Mouse (Mus musculus) neural tube, embryonic 13.5 days (tissue): ENCODE data around the gene Pim3. TPM values are rescaled to one million over a fixed set of nuclear protein-coding genes. Genes with fewer than 3 reads are reported as not detected.

Experiments used
- ATAC-seq: fragments of 200-750 bp; cut with Nextera tagmentation; 2 replicates; pipeline ENCODE4 v1.8.0; 2017; ENCODE audit warnings: low read depth, mild to moderate bottlenecking, moderate TSS enrichment, moderate library complexity
- H3K27ac ChIP-seq: fragments of 300-500 bp; sonication (generic); replicated peaks from 2 replicates; pipeline ENCODE4 v1.5.1; 2015; ENCODE audit warnings: moderate library complexity, mild to moderate bottlenecking, inconsistent platforms
- H3K27me3 ChIP-seq: fragments of 300-500 bp; sonication (generic); 2 replicates; pipeline ENCODE4 v1.6.1; 2015; ENCODE audit warnings: mild to moderate bottlenecking, inconsistent platforms
- H3K36me3 ChIP-seq: fragments of 300-500 bp; sonication (generic); 2 replicates; pipeline ENCODE4 v1.6.1; 2015; ENCODE audit warnings: mild to moderate bottlenecking, inconsistent platforms
- H3K4me1 ChIP-seq: fragments of 300-500 bp; sonication (generic); replicated peaks from 2 replicates; pipeline ENCODE4 v1.6.1; 2015; ENCODE audit warnings: inconsistent platforms
- H3K4me2 ChIP-seq: fragments of 300-500 bp; sonication (generic); 2 replicates; pipeline ENCODE4 v1.6.1; 2015; ENCODE audit warnings: inconsistent platforms, mild to moderate bottlenecking, moderate library complexity
- H3K4me3 ChIP-seq: fragments of 300-500 bp; sonication (generic); 2 replicates; pipeline ENCODE4 v1.5.1; 2015; ENCODE audit warnings: mild to moderate bottlenecking, inconsistent platforms
- H3K9ac ChIP-seq: fragments of 300-500 bp; sonication (generic); 2 replicates; pipeline ENCODE4 v1.6.1; 2015; ENCODE audit warnings: moderate library complexity, mild to moderate bottlenecking, inconsistent platforms
- H3K9me3 ChIP-seq: fragments of 300-500 bp; sonication (generic); 2 replicates; pipeline ENCODE4 v1.6.1; 2016; ENCODE audit warnings: inconsistent platforms
- WGBS: fragments of 180-500 bp; shearing (Covaris S2); methylation state at CpG from one replicate; pipeline ENCODE4 v1.1.7; 2015; 5-methylcytosine and 5-hydroxymethylcytosine counted together
- polyA plus RNA-seq: library from polyadenylated mRNA; unstranded; fragments of >200 nt; fragmentation: Nextera tagmentation; extraction: Ambion mirVana; gene quantifications from 2 replicates; pipeline ENCODE4 v1.2.1, GENCODE M21; 2015

The Pim3 gene
- polyA plus RNA-seq, 1 experiment from 2014 or later: 51.2 TPM

GRCm38 (mm10) chr15:88892876-88893275 lies 30.9 kb downstream of the Pim3 start:
- 86% methylated on average over 5 of the region's 5 CpGs for WGBS

GRCm38 (mm10) chr15:88895119-88895518 lies 33.1 kb downstream of the Pim3 start:
- Histone ChIP-seq H3K9me3 (no peaks in the 10 kb centered on the region), H3K27me3 (peaks cover 9% of the 10 kb centered on the region), H3K4me1 (peaks cover 12% of the 10 kb centered on the region), H3K9ac (no peak overlapping the region), H3K27ac (no peak overlapping the region), H3K4me3 (no peak overlapping the region), H3K36me3 (no peaks in the 10 kb centered on the region), H3K4me2 (no peak overlapping the region)
- ATAC-seq: no peak
- 67% methylated on average over 7 of the region's 7 CpGs for WGBS

More at GRCm38 (mm10) chr15:88892876-88893275, 30.9 kb downstream of the Pim3 start:
- ATAC-seq: no peak
- Histone ChIP-seq H3K4me2 (no peak overlapping the region), H3K4me3 (no peak overlapping the region), H3K27me3 (peaks cover 19% of the 10 kb centered on the region), H3K36me3 (no peaks in the 10 kb centered on the region), H3K9me3 (no peaks in the 10 kb centered on the region), H3K4me1 (peaks cover 14% of the 10 kb centered on the region), H3K9ac (no peak overlapping the region), H3K27ac (no peak overlapping the region)

GRCm38 (mm10) chr15:88895891-88896290 lies 33.9 kb downstream of the Pim3 start:
- Histone ChIP-seq H3K27me3 (peaks cover 8% of the 10 kb centered on the region), H3K4me3 (no peak overlapping the region), H3K27ac (no peak overlapping the region), H3K4me2 (no peak overlapping the region), H3K9me3 (no peaks in the 10 kb centered on the region), H3K4me1 (peaks cover 5% of the 10 kb centered on the region), H3K9ac (no peak overlapping the region), H3K36me3 (no peaks in the 10 kb centered on the region)
- ATAC-seq: no peak
- WGBS: 82% methylated on average over 6 of the region's 6 CpGs

- Histone ChIP-seq H3K9ac (no peak overlapping the region), H3K4me3 (no peak overlapping the region), H3K27ac (no peak overlapping the region), H3K36me3 (no peaks in the 10 kb centered on the region), H3K9me3 (no peaks in the 10 kb centered on the region), H3K4me1 (no peaks in the 10 kb centered on the region), H3K4me2 (no peak overlapping the region), H3K27me3 (peaks cover 8% of the 10 kb centered on the region)
- ATAC-seq: no peak
- WGBS: 88% methylated on average over 10 of the region's 10 CpGs
Observed at GRCm38 (mm10) chr15:88896341-88896980, 34.5 kb downstream of the Pim3 start.

- WGBS: 87% methylated on average over 15 of the region's 15 CpGs
- H3K27me3 ChIP-seq: no peaks in the 10 kb centered on the region
- H3K4me3 ChIP-seq: no peak overlapping the region
- H3K27ac ChIP-seq: no peak overlapping the region
- no peaks in the 10 kb centered on the region for H3K9me3 ChIP-seq
- no peak overlapping the region for H3K9ac ChIP-seq
- H3K36me3 ChIP-seq: no peaks in the 10 kb centered on the region
- ATAC-seq: no peak
- H3K4me2 ChIP-seq: no peak overlapping the region
- no peaks in the 10 kb centered on the region for H3K4me1 ChIP-seq
Observed at GRCm38 (mm10) chr15:88902200-88902875, 40.4 kb downstream of the Pim3 start.

- WGBS: 71% methylated on average over 1 of the region's 1 CpGs
- H3K9me3 ChIP-seq: no peaks in the 10 kb centered on the region
- H3K27ac ChIP-seq: no peak overlapping the region
- no peak for ATAC-seq
- no peaks in the 10 kb centered on the region for H3K4me1 ChIP-seq
- no peak overlapping the region for H3K9ac ChIP-seq
- H3K27me3 ChIP-seq: no peaks in the 10 kb centered on the region
- H3K4me2 ChIP-seq: no peak overlapping the region
- no peak overlapping the region for H3K4me3 ChIP-seq
- no peaks in the 10 kb centered on the region for H3K36me3 ChIP-seq
Observed at GRCm38 (mm10) chr15:88903086-88903485, 41.1 kb downstream of the Pim3 start.

GRCm38 (mm10) chr15:88904056-88904811 lies 42.2 kb downstream of the Pim3 start:
- Histone ChIP-seq H3K4me3 (no peak overlapping the region), H3K4me1 (no peaks in the 10 kb centered on the region), H3K27me3 (no peaks in the 10 kb centered on the region), H3K9me3 (no peaks in the 10 kb centered on the region), H3K9ac (no peak overlapping the region), H3K27ac (no peak overlapping the region), H3K36me3 (no peaks in the 10 kb centered on the region), H3K4me2 (no peak overlapping the region)
- 86% methylated on average over 14 of the region's 14 CpGs for WGBS
- ATAC-seq: no peak

GRCm38 (mm10) chr15:88906347-88906746 lies 44.4 kb downstream of the Pim3 start:
- ATAC-seq: no peak
- Histone ChIP-seq H3K4me3 (no peak overlapping the region), H3K27ac (no peak overlapping the region), H3K36me3 (no peaks in the 10 kb centered on the region), H3K4me2 (no peak overlapping the region), H3K27me3 (no peaks in the 10 kb centered on the region), H3K4me1 (no peaks in the 10 kb centered on the region), H3K9me3 (no peaks in the 10 kb centered on the region), H3K9ac (no peak overlapping the region)
- WGBS: 70% methylated on average over 4 of the region's 4 CpGs

GRCm38 (mm10) chr15:88915046-88915445 lies 53.1 kb downstream of the Pim3 start:
- ATAC-seq: no peak
- Histone ChIP-seq H3K9me3 (no peaks in the 10 kb centered on the region), H3K4me3 (no peak overlapping the region), H3K4me1 (no peaks in the 10 kb centered on the region), H3K4me2 (no peak overlapping the region), H3K27me3 (no peaks in the 10 kb centered on the region), H3K9ac (no peak overlapping the region), H3K27ac (no peak overlapping the region), H3K36me3 (no peaks in the 10 kb centered on the region)
- WGBS: 95% methylated on average over 7 of the region's 7 CpGs

Other genes with a start within 250 kb of the Pim3 start
- 18.1 and 20.3 TPM in 2 replicates for gene Brd1, start 128.0 kb upstream of the Pim3 start, polyA plus RNA-seq
- 22.5 and 24.7 TPM in 2 replicates for gene Zbed4, start 110.5 kb upstream of the Pim3 start, polyA plus RNA-seq
- gene Alg12, start 42.9 kb upstream of the Pim3 start, polyA plus RNA-seq: 7.8 and 9.3 TPM in 2 replicates
- gene Creld2, start 42.5 kb upstream of the Pim3 start, polyA plus RNA-seq: 62.4 and 70.9 TPM in 2 replicates
- not detected in 2 replicates for gene Ttll8, start 92.2 kb downstream of the Pim3 start, polyA plus RNA-seq
- 6.7 and 8.0 TPM in 2 replicates for gene Mlc1, start 116.8 kb downstream of the Pim3 start, polyA plus RNA-seq
- 0.11 TPM in 1 of 2 replicates, not detected in the other for gene Mov10l1, start 120.7 kb downstream of the Pim3 start, polyA plus RNA-seq
- gene Panx2, start 197.5 kb downstream of the Pim3 start, polyA plus RNA-seq: 2.8 and 3.4 TPM in 2 replicates
- 39.6 and 46.8 TPM in 2 replicates for gene Trabd, start 212.9 kb downstream of the Pim3 start, polyA plus RNA-seq
- 21.0 and 21.9 TPM in 2 replicates for gene Selenoo, start 226.9 kb downstream of the Pim3 start, polyA plus RNA-seq